8 mouse cellular contexts compared by ENCODE assay signal in the genomic region with DNA sequence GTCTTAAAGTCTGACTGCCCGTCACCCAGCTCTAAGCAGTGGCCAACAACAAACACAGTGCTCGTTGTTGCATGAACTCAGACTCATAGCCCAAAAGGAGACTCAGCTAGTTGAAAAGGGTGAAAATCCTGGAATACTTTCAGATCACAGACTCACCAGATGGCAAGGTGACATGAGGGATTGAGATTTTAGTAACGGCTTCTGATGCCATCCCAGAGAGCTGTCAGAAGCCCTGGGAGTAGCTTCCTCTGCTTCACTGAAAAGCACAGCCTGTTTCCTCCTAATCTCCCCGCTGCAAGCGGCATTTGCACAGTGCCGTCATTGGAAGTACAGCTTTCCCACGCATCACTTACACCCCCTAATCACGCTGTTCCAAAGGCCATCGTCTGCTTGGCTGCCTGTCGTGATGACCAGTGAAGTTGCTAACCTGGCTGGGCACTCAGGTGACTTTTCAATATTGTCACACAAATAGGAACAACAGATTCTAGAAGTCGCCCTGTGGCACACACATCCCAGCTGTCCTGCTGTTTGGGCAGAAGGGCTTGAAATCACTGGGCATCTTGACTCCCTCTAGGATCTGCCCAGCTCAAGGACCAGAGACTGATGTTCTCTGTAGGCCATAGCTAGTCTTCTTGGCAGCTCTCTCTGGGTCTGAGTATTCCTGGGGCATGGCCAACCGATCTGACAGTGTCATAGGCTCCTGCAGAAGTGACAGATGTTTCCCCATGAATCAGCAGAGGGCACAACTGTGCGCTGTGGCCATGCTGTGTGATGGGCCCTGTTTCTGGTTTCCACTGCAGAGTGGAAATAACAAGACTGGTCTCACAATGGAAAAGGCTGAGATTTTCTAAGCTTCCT. TPM values are rescaled to one million over a fixed set of nuclear protein-coding genes. Genes with fewer than 3 reads are reported as not detected.
DNase-seq lines count a peak whose midpoint lies in the region; ATAC-seq lines count a peak whose summit lies in the region.

No protein-coding gene starts in this region.

- peaks cover 7% of the 10 kb centered on the region; the same call in 1 of the 2 replicates for H3K4me1 ChIP-seq in forebrain, embryonic 13.5 days
- peaks cover 19% of the 10 kb centered on the region for H3K4me1 ChIP-seq in forebrain, embryonic 10.5 days

- no peak overlapping the region for H3K27ac ChIP-seq in forebrain, embryonic 13.5 days
- no peak overlapping the region for H3K27ac ChIP-seq in forebrain, embryonic 10.5 days

- no peak overlapping the region for H3K9ac ChIP-seq in forebrain, embryonic 13.5 days

- DNase-seq in forebrain, embryonic 10.5 days (ENCODE audit: extremely low spot score, low spot score) = no peak
- DNase-seq in left cerebral cortex, adult 18-20 months (ENCODE audit: low spot score in 2 of 2) = peak; percentile 55 to 69
- DNase-seq in left cerebral cortex, postnatal 10 days (ENCODE audit: extremely low spot score in 1 of 2, low spot score in 2 of 2) = no peak
- peak; percentile 60 to 66 for DNase-seq in cerebellum, postnatal 25 days
- peak; percentile 57 to 61 for DNase-seq in right cerebral cortex, adult 2 months (ENCODE audit: low spot score in 2 of 2)
- no peak for DNase-seq in T-cell, adult 2 months (ENCODE audit: low spot score)

- H3K4me2 ChIP-seq in forebrain, embryonic 13.5 days = no peak overlapping the region

- H3K27me3 ChIP-seq in forebrain, embryonic 13.5 days = no peaks in the 10 kb centered on the region
- no peaks in the 10 kb centered on the region for H3K27me3 ChIP-seq in forebrain, embryonic 10.5 days (ENCODE audit: poor library complexity, severe bottlenecking)

- no peaks in the 10 kb centered on the region for H3K9me3 ChIP-seq in forebrain, embryonic 13.5 days (replicated peaks)
- no peaks in the 10 kb centered on the region for H3K9me3 ChIP-seq in forebrain, embryonic 10.5 days

- no peak overlapping the region for H3K4me3 ChIP-seq in forebrain, embryonic 13.5 days
- no peak overlapping the region for H3K4me3 ChIP-seq in forebrain, embryonic 10.5 days

- ATAC-seq in forebrain, embryonic 13.5 days = peak; percentile 16; the same call in 1 of the 2 replicates
- no peak for ATAC-seq in megakaryocyte, adult 5-6 weeks (ENCODE audit: poor library complexity, severe bottlenecking)

- WGBS in forebrain, embryonic 13.5 days = 50% methylated on average over 13 of the region's 13 CpGs
- 63% methylated on average over 13 of the region's 13 CpGs for WGBS in forebrain, embryonic 10.5 days

- no peaks in the 10 kb centered on the region for H3K36me3 ChIP-seq in forebrain, embryonic 13.5 days (ENCODE audit: poor library complexity, severe bottlenecking)
- H3K36me3 ChIP-seq in forebrain, embryonic 10.5 days (replicated peaks) = no peaks in the 10 kb centered on the region

- intact Hi-C loops in left cerebral cortex, postnatal 10 days (cut with DNase I) = no loop called here

RNA-seq across cellular contexts. Expression of gene Abhd6, which starts 29.6 kb away (rescaled TPM):
- 25.9 and 29.8 TPM in 2 replicates for polyA plus RNA-seq in forebrain, embryonic 13.5 days (2015; fragmentation: Nextera tagmentation; extraction: Ambion mirVana)
- 18.6 and 20.2 TPM in 2 replicates for polyA plus RNA-seq in forebrain, embryonic 10.5 days (2016; fragmentation: Nextera tagmentation; extraction: Ambion mirVana)
- total RNA-seq in left cerebral cortex, adult 18-20 months (2021) = 10 to 100 TPM; 74.8 to 75.0 TPM
- total RNA-seq in left cerebral cortex, postnatal 10 days (2021) = 10 to 100 TPM; 51.8 to 52.3 TPM
- total RNA-seq in megakaryocyte, adult 5-6 weeks (2015) = 0.80 and 1.5 TPM in 2 replicates
- 0.66 TPM in 1 of 2 replicates, not detected in the other for total RNA-seq in megakaryocyte, adult 5-6 weeks (2017)

RNA-seq across cellular contexts. Expression of gene Dnase1l3, which starts 37.9 kb away (rescaled TPM):
- polyA plus RNA-seq in forebrain, embryonic 13.5 days (2015; fragmentation: Nextera tagmentation; extraction: Ambion mirVana) = 0.04 TPM in 1 of 2 replicates, not detected in the other
- not detected in 2 replicates for polyA plus RNA-seq in forebrain, embryonic 10.5 days (2016; fragmentation: Nextera tagmentation; extraction: Ambion mirVana)
- not detected for total RNA-seq in left cerebral cortex, adult 18-20 months (2021)
- total RNA-seq in left cerebral cortex, postnatal 10 days (2021) = not detected
- total RNA-seq in megakaryocyte, adult 5-6 weeks (2015) = 0.02 and 0.07 TPM in 2 replicates
- total RNA-seq in megakaryocyte, adult 5-6 weeks (2017) = not detected in 2 replicates

RNA-seq across cellular contexts. Expression of gene Rpp14, which starts 47.9 kb away (rescaled TPM):
- polyA plus RNA-seq in forebrain, embryonic 13.5 days (2015; fragmentation: Nextera tagmentation; extraction: Ambion mirVana) = 56.4 and 57.3 TPM in 2 replicates
- 61.0 and 61.5 TPM in 2 replicates for polyA plus RNA-seq in forebrain, embryonic 10.5 days (2016; fragmentation: Nextera tagmentation; extraction: Ambion mirVana)
- 10 to 100 TPM; 28.1 to 28.9 TPM for total RNA-seq in left cerebral cortex, adult 18-20 months (2021)
- 10 to 100 TPM; 22.2 to 28.3 TPM for total RNA-seq in left cerebral cortex, postnatal 10 days (2021)
- 14.7 and 14.9 TPM in 2 replicates for total RNA-seq in megakaryocyte, adult 5-6 weeks (2015)
- total RNA-seq in megakaryocyte, adult 5-6 weeks (2017) = 12.4 and 13.8 TPM in 2 replicates

Comparison
In these comparisons a context has a peak if more than half of its experiments do, and no peak if none do; other contexts are left out.
1. DNase-seq: peak in left cerebral cortex, adult 18-20 months (2 of 2), cerebellum, postnatal 25 days (2 of 2) and right cerebral cortex, adult 2 months (2 of 2); none in forebrain, embryonic 10.5 days (single experiment), left cerebral cortex, postnatal 10 days (0 of 2) and T-cell, adult 2 months (single experiment).
2. RNA of gene Abhd6, which starts 29.6 kb away (total RNA-seq): 74.8 to 75.0 TPM in left cerebral cortex, adult 18-20 months and 51.8 to 52.3 TPM in left cerebral cortex, postnatal 10 days; 0.66 to 1.5 TPM in megakaryocyte, adult 5-6 weeks; every median in the first group is over 10 times any median in the second.